In genomic region chr1:106585349-106585748, GRCm38 (mm10) we compare ENCODE assay signal across 24 mouse cellular contexts.
DNase-seq lines count a peak whose midpoint lies in the region; ATAC-seq and TF ChIP-seq lines count a peak whose summit lies in the region.
"Had no signal": no experiment of that assay in that cellular context is flagged by ENCODE, and none has a peak within 500 bp of the region (broad histone marks: within the 10 kb centered on the region; RNA-seq: fewer than 3 reads in every experiment).

No protein-coding gene starts in this region.

- ATAC-seq in forebrain, embryonic 15.5 days (replicated peaks) = no peak
- ATAC-seq in forebrain, embryonic 14.5 days = no peak
- no peak for ATAC-seq in kidney, embryonic 16.5 days (ENCODE audit: low FRiP score, low TSS enrichment)
- no peak for ATAC-seq in midbrain, postnatal 0 days (ENCODE audit: low FRiP score)
- ATAC-seq in intestine, embryonic 15.5 days = no peak
- ATAC-seq: activated CD4-positive, CD25-positive, alpha-beta regulatory T cell, adult 4 months; CD4-positive, CD25-positive, alpha-beta regulatory T cell, adult 4 months; intestine, postnatal 0 days had no signal

- no peak for DNase-seq in forebrain, embryonic 14.5 days (ENCODE audit: low spot score)
- no peak for DNase-seq in kidney, adult 8-10 months
- peak; percentile 7 for DNase-seq in brain, adult 2 months (ENCODE audit: low read depth, low spot score)
- DNase-seq in midbrain, postnatal 0 days (ENCODE audit: low spot score) = no peak
- DNase-seq: adrenal gland, postnatal 14 days; cerebellum, adult 11 months; cerebellum, postnatal 25 days; gastrocnemius, postnatal 10 days; heart, adult 2 months; heart, postnatal 4 days; liver, embryonic 13.5 days; lung, embryonic 14.5 days; lung, postnatal 36 days; thymus, postnatal 25 days had no signal

- H3K9me3 ChIP-seq in forebrain, embryonic 15.5 days = no peaks in the 10 kb centered on the region
- no peaks in the 10 kb centered on the region for H3K9me3 ChIP-seq in forebrain, embryonic 14.5 days (replicated peaks; ENCODE audit: control insufficient read depth, low read length)
- no peaks in the 10 kb centered on the region for H3K9me3 ChIP-seq in kidney, embryonic 16.5 days (ENCODE audit: low read length)
- H3K9me3 ChIP-seq in midbrain, postnatal 0 days (ENCODE audit: low read length) = no peaks in the 10 kb centered on the region
- no peaks in the 10 kb centered on the region for H3K9me3 ChIP-seq in intestine, embryonic 15.5 days
- H3K9me3 ChIP-seq: forebrain, embryonic 10.5 days; G1E; heart, embryonic 15.5 days; limb, embryonic 13.5 days; liver, embryonic 13.5 days had no signal

- no peaks in the 10 kb centered on the region for H3K27me3 ChIP-seq in forebrain, embryonic 15.5 days
- no peaks in the 10 kb centered on the region for H3K27me3 ChIP-seq in forebrain, embryonic 14.5 days (replicated peaks; ENCODE audit: control insufficient read depth, insufficient read depth, low read length)
- no peaks in the 10 kb centered on the region for H3K27me3 ChIP-seq in kidney, embryonic 16.5 days (ENCODE audit: insufficient read depth, low read length)
- no peaks in the 10 kb centered on the region for H3K27me3 ChIP-seq in midbrain, postnatal 0 days (ENCODE audit: insufficient read depth, low read length)
- no peaks in the 10 kb centered on the region for H3K27me3 ChIP-seq in intestine, embryonic 15.5 days (replicated peaks)
- H3K27me3 ChIP-seq: heart, embryonic 15.5 days; limb, embryonic 13.5 days; liver, embryonic 13.5 days had no signal

- H3K4me1 ChIP-seq in forebrain, embryonic 15.5 days = peaks cover 9% of the 10 kb centered on the region
- H3K4me1 ChIP-seq in forebrain, embryonic 14.5 days (ENCODE audit: control insufficient read depth, insufficient read depth, low read length) = peaks cover 7% of the 10 kb centered on the region; the same call in 1 of the 2 replicates
- H3K4me1 ChIP-seq in kidney, embryonic 16.5 days (ENCODE audit: insufficient read depth, low read length) = peaks cover 56% of the 10 kb centered on the region
- H3K4me1 ChIP-seq in midbrain, postnatal 0 days (ENCODE audit: insufficient read depth, low read length) = no peaks in the 10 kb centered on the region
- H3K4me1 ChIP-seq in intestine, embryonic 15.5 days (replicated peaks) = peaks cover 49% of the 10 kb centered on the region
- H3K4me1 ChIP-seq: liver, embryonic 13.5 days had no signal

- H3K4me2 ChIP-seq in forebrain, embryonic 15.5 days (replicated peaks) = no peak overlapping the region
- H3K4me2 ChIP-seq in forebrain, embryonic 14.5 days (ENCODE audit: low read length) = no peak overlapping the region
- no peak overlapping the region for H3K4me2 ChIP-seq in kidney, embryonic 16.5 days (replicated peaks; ENCODE audit: low read depth, low read length)
- no peak overlapping the region for H3K4me2 ChIP-seq in midbrain, postnatal 0 days (ENCODE audit: low read depth, low read length, poor library complexity, severe bottlenecking)
- no peak overlapping the region for H3K4me2 ChIP-seq in intestine, embryonic 15.5 days (replicated peaks)
- H3K4me2 ChIP-seq: heart, embryonic 15.5 days; limb, embryonic 13.5 days; liver, embryonic 13.5 days; lung, embryonic 14.5 days had no signal

- H3K36me3 ChIP-seq in forebrain, embryonic 15.5 days = no peaks in the 10 kb centered on the region
- no peaks in the 10 kb centered on the region for H3K36me3 ChIP-seq in forebrain, embryonic 14.5 days (ENCODE audit: control insufficient read depth, insufficient read depth, low read length)
- no peaks in the 10 kb centered on the region for H3K36me3 ChIP-seq in kidney, embryonic 16.5 days (ENCODE audit: insufficient read depth, low read length)
- H3K36me3 ChIP-seq in midbrain, postnatal 0 days (ENCODE audit: insufficient read depth, low read length) = no peaks in the 10 kb centered on the region
- H3K36me3 ChIP-seq in intestine, embryonic 15.5 days = no peaks in the 10 kb centered on the region
- H3K36me3 ChIP-seq: forebrain, embryonic 10.5 days; G1E; heart, embryonic 15.5 days; limb, embryonic 13.5 days; liver, embryonic 13.5 days had no signal

- H3K4me3 ChIP-seq in forebrain, embryonic 15.5 days = no peak overlapping the region
- no peak overlapping the region for H3K4me3 ChIP-seq in forebrain, embryonic 14.5 days (ENCODE audit: low read depth, low read length)
- no peak overlapping the region for H3K4me3 ChIP-seq in kidney, embryonic 16.5 days (ENCODE audit: low read length)
- no peak overlapping the region for H3K4me3 ChIP-seq in midbrain, postnatal 0 days (ENCODE audit: low read depth, low read length)
- no peak overlapping the region for H3K4me3 ChIP-seq in intestine, embryonic 15.5 days (replicated peaks)
- H3K4me3 ChIP-seq: forebrain, embryonic 10.5 days; heart, adult 2 months; heart, embryonic 15.5 days; limb, embryonic 13.5 days; liver, embryonic 13.5 days had no signal

- TF ChIP-seq CTCF in midbrain, postnatal 0 days (IDR thresholded peaks at IDR 0.05) = no peak

- H3K9ac ChIP-seq in forebrain, embryonic 15.5 days (replicated peaks) = no peak overlapping the region
- no peak overlapping the region for H3K9ac ChIP-seq in forebrain, embryonic 14.5 days (ENCODE audit: low read length)
- no peak overlapping the region for H3K9ac ChIP-seq in kidney, embryonic 16.5 days (replicated peaks; ENCODE audit: low read length)
- no peak overlapping the region for H3K9ac ChIP-seq in midbrain, postnatal 0 days (replicated peaks; ENCODE audit: low read length, poor library complexity, severe bottlenecking)
- H3K9ac ChIP-seq in intestine, embryonic 15.5 days = no peak overlapping the region
- H3K9ac ChIP-seq: heart, embryonic 15.5 days; limb, embryonic 13.5 days; liver, embryonic 13.5 days; lung, embryonic 14.5 days had no signal

- 0 out of 2 replicates have a peak overlapping the region, but pooled peaks have one; percentile 2 for H3K27ac ChIP-seq in forebrain, embryonic 15.5 days (replicated peaks)
- H3K27ac ChIP-seq in forebrain, embryonic 14.5 days (ENCODE audit: low read depth, low read length) = no peak overlapping the region
- peak overlapping the region; percentile 97 for H3K27ac ChIP-seq in kidney, embryonic 16.5 days (ENCODE audit: low read length)
- 0 out of 2 replicates have a peak overlapping the region, but pooled peaks have one; percentile 19 for H3K27ac ChIP-seq in midbrain, postnatal 0 days (ENCODE audit: low read depth, low read length)
- H3K27ac ChIP-seq in intestine, embryonic 15.5 days = no peak overlapping the region
- H3K27ac ChIP-seq: heart, adult 2 months; heart, embryonic 15.5 days; limb, embryonic 13.5 days; liver, embryonic 13.5 days had no signal

Comparison
In these comparisons a context has a peak if more than half of its experiments do, and no peak if none do; other contexts are left out.
1. H3K27ac ChIP-seq: peak in forebrain, embryonic 15.5 days (single experiment), kidney, embryonic 16.5 days (single experiment) and midbrain, postnatal 0 days (single experiment); none in forebrain, embryonic 14.5 days (single experiment) and intestine, embryonic 15.5 days (single experiment).